Mouse (Mus musculus) hindbrain, postnatal 0 days (tissue): Measurements from ENCODE around the gene Hspa8. TPM values are rescaled to one million over a fixed set of nuclear protein-coding genes. Genes with fewer than 3 reads are reported as not detected.
A peak's percentile ranks its signal among the peaks of the same experiment; 100 is the strongest.

ENCODE experiments used
- ATAC-seq: fragments of 200-750 bp; cut with Nextera tagmentation; 2 replicates; pipeline ENCODE4 v1.8.0; 2017; ENCODE audit warnings: mild to moderate bottlenecking, moderate TSS enrichment, moderate library complexity
- DNase-seq: peaks from one replicate; pipeline ENCODE4 v3.0.0-alpha.2; 2015; ENCODE audit warnings: low spot score
- H3K27ac ChIP-seq: fragments of 300-500 bp; sonication (generic); 2 replicates; pipeline ENCODE4 v1.5.1; 2014; ENCODE audit warnings: mild to moderate bottlenecking
- H3K27me3 ChIP-seq: fragments of 300-500 bp; sonication (generic); 2 replicates; pipeline ENCODE4 v1.6.1; 2014; ENCODE audit warnings: low read length, mixed read lengths; ENCODE audit not compliant: insufficient read depth
- H3K36me3 ChIP-seq: fragments of 300-500 bp; sonication (generic); 2 replicates; pipeline ENCODE4 v1.6.1; 2014; ENCODE audit warnings: low read length, mixed read lengths; ENCODE audit not compliant: insufficient read depth
- H3K4me1 ChIP-seq: fragments of 300-500 bp; sonication (generic); 2 replicates; pipeline ENCODE4 v1.6.1; 2014; ENCODE audit warnings: antibody characterized with exemption, low read length, mixed read lengths; ENCODE audit not compliant: insufficient read depth
- H3K4me2 ChIP-seq: fragments of 300-500 bp; sonication (generic); 2 replicates; pipeline ENCODE4 v1.6.1; 2014; ENCODE audit warnings: low read depth, mild to moderate bottlenecking, low read length, moderate library complexity, mixed read lengths
- H3K4me3 ChIP-seq: fragments of 300-500 bp; sonication (generic); 2 replicates; pipeline ENCODE4 v1.5.1; 2014; ENCODE audit warnings: low read length
- H3K9ac ChIP-seq: fragments of 300-500 bp; sonication (generic); replicated peaks from 2 replicates; pipeline ENCODE4 v1.6.1; 2014; ENCODE audit warnings: mild to moderate bottlenecking, low read length, moderate library complexity, mixed read lengths
- H3K9me3 ChIP-seq: fragments of 300-500 bp; sonication (generic); 2 replicates; pipeline ENCODE4 v1.6.1; 2016; ENCODE audit warnings: low read length, mixed read lengths
- CTCF ChIP-seq: IDR thresholded peaks from 2 replicates; pipeline ENCODE4 v1.5.1; 2016; ENCODE audit warnings: antibody characterized with exemption, control low read depth, low read depth
- WGBS: fragments of 180-500 bp; shearing (Covaris S2); extraction: QIAGEN DNeasy Blood & Tissue Kit; methylation state at CpG from one replicate; pipeline ENCODE4 v1.1.7; 2014; 5-methylcytosine and 5-hydroxymethylcytosine counted together
- polyA plus RNA-seq: library from polyadenylated mRNA; unstranded; fragments of >200 nt; fragmentation: Nextera tagmentation; extraction: Ambion mirVana; gene quantifications from 2 replicates; pipeline ENCODE4 v1.2.1, GENCODE M21; 2015
- total RNA-seq: library from RNA; depleted of rRNA; stranded (reverse); fragments of >200 nt; gene quantifications from 2 replicates; pipeline ENCODE4 v1.2.3, GENCODE M21; 2014

Gene Hspa8
- total and polyA plus RNA-seq, 2 experiments from 2014 or later: 2,371 to 3,887 TPM

GRCm38 (mm10) chr9:40825601-40826000 is 24.8 kb downstream of the Hspa8 start:
- Histone ChIP-seq H3K9ac (no peak overlapping the region), H3K27ac (no peak overlapping the region), H3K4me2 (no peak overlapping the region), H3K36me3 (no peaks in the 10 kb centered on the region), H3K27me3 (no peaks in the 10 kb centered on the region), H3K9me3 (no peaks in the 10 kb centered on the region), H3K4me3 (no peak overlapping the region), H3K4me1 (peaks cover 11% of the 10 kb centered on the region)
- ATAC-seq: no peak
- 44% methylated on average over 6 of the region's 6 CpGs for WGBS
- no peak for DNase-seq
- TF ChIP-seq CTCF: no peak

- H3K9me3 ChIP-seq: no peaks in the 10 kb centered on the region
- WGBS: 82% methylated on average over 4 of the region's 4 CpGs
- no peak for DNase-seq
Measured at GRCm38 (mm10) chr9:40827366-40827765, 26.6 kb downstream of the Hspa8 start.

DNA sequence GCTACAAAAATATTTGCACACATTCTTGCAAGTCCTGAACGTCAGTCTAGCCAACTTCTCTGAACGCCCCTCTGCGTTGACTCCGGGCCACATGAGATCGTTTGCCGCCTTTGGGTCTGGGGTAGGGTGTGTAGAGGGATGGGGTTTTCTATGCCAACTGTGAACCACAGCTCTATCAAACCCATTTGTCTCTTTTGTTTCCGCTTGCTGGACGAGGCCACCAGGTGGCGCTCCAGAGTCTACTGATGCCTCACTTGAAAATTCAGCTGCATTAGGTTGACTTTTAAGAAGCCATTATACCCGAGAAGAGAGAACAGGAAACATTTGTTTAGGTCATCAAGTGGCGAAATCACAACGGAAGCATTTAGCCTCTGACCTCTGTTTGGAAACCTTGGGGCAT is 33.8 kb downstream of the Hspa8 start:
- peak; percentile 94 for TF ChIP-seq CTCF
- no peak overlapping the region for H3K4me2 ChIP-seq

More at GRCm38 (mm10) chr9:40827366-40827765, 26.6 kb downstream of the Hspa8 start:
- Histone ChIP-seq H3K27ac (no peak overlapping the region), H3K27me3 (no peaks in the 10 kb centered on the region), H3K4me3 (no peak overlapping the region), H3K36me3 (no peaks in the 10 kb centered on the region), H3K4me1 (peaks cover under 1% of the 10 kb centered on the region), H3K4me2 (no peak overlapping the region), H3K9ac (no peak overlapping the region)
- TF ChIP-seq CTCF: no peak
- no peak for ATAC-seq

DNA sequence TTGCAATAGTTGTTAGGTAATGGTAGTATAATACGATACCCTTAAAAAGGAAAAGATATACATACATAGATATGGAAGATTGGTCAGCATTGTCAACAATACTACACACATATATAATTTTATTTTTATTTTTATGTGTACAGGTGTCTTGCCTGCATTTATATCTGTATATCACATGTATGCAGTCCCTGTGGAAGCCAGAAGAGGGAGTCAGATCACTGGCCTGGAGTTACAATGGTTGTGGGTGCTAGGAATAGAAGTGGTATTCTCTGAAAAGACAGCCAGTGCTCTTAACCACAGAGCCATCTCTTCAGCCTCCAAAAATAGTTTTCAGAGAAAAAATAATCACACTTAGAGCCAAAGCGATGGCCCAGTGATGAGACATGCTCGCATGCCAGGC is 35.9 kb downstream of the Hspa8 start:
- Histone ChIP-seq H3K36me3 (no peaks in the 10 kb centered on the region), H3K9ac (no peak overlapping the region), H3K27ac (no peak overlapping the region), H3K27me3 (no peaks in the 10 kb centered on the region), H3K4me3 (no peak overlapping the region), H3K9me3 (no peaks in the 10 kb centered on the region), H3K4me1 (no peaks in the 10 kb centered on the region), H3K4me2 (no peak overlapping the region)
- 91% methylated on average over 3 of the region's 3 CpGs for WGBS
- TF ChIP-seq CTCF: peak; percentile 27; the same call in 1 of the 2 replicates
- DNase-seq (no peak), ATAC-seq (no peak)

More for the DNA sequence above, 33.8 kb downstream of the Hspa8 start:
- H3K4me3 ChIP-seq: no peak overlapping the region
- H3K4me1 ChIP-seq: no peaks in the 10 kb centered on the region
- no peak overlapping the region for H3K27ac ChIP-seq
- ATAC-seq: peak; percentile 43; the same call in 1 of the 2 replicates
- H3K27me3 ChIP-seq: no peaks in the 10 kb centered on the region
- DNase-seq: peak; percentile 92
- no peaks in the 10 kb centered on the region for H3K36me3 ChIP-seq
- H3K9me3 ChIP-seq: no peaks in the 10 kb centered on the region
- no peak overlapping the region for H3K9ac ChIP-seq
- 9% methylated on average over 12 of the region's 12 CpGs for WGBS

- 88% methylated on average over 3 of the region's 3 CpGs for WGBS
- ATAC-seq (no peak), DNase-seq (no peak)
- no peak for TF ChIP-seq CTCF
- Histone ChIP-seq H3K36me3 (no peaks in the 10 kb centered on the region), H3K27me3 (no peaks in the 10 kb centered on the region), H3K4me2 (no peak overlapping the region), H3K4me3 (no peak overlapping the region), H3K9ac (no peak overlapping the region), H3K9me3 (no peaks in the 10 kb centered on the region), H3K4me1 (no peaks in the 10 kb centered on the region), H3K27ac (no peak overlapping the region)
Measured at GRCm38 (mm10) chr9:40839662-40840061, 38.9 kb downstream of the Hspa8 start.

DNA sequence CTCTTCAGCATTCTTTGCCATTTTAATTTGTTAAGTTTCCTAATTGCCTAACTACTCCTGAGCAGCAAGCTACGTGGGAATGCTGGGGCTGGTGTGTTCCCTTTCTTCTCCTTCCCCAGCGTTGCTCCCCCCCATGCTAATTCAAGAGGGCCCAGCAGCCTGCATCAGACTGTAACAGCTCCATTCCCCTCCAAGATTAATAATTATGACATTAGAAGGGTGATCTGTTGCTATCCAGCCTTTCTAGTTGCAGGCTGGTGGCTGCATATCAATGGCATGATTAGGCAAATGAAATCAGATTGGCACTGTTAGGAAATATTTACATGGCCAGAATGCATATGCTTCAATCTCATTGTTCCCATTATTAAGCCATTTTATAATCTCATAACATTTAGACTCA is 50.7 kb downstream of the Hspa8 start:
- peak; percentile 19 for DNase-seq
- Histone ChIP-seq H3K27me3 (no peaks in the 10 kb centered on the region), H3K27ac (no peak overlapping the region), H3K9me3 (no peaks in the 10 kb centered on the region), H3K4me3 (no peak overlapping the region), H3K4me1 (no peaks in the 10 kb centered on the region), H3K9ac (no peak overlapping the region), H3K36me3 (no peaks in the 10 kb centered on the region), H3K4me2 (no peak overlapping the region)
- no peak for TF ChIP-seq CTCF
- peak; percentile 69; the same call in 1 of the 2 replicates for ATAC-seq
- 18% methylated on average over 2 of the region's 2 CpGs for WGBS

DNA sequence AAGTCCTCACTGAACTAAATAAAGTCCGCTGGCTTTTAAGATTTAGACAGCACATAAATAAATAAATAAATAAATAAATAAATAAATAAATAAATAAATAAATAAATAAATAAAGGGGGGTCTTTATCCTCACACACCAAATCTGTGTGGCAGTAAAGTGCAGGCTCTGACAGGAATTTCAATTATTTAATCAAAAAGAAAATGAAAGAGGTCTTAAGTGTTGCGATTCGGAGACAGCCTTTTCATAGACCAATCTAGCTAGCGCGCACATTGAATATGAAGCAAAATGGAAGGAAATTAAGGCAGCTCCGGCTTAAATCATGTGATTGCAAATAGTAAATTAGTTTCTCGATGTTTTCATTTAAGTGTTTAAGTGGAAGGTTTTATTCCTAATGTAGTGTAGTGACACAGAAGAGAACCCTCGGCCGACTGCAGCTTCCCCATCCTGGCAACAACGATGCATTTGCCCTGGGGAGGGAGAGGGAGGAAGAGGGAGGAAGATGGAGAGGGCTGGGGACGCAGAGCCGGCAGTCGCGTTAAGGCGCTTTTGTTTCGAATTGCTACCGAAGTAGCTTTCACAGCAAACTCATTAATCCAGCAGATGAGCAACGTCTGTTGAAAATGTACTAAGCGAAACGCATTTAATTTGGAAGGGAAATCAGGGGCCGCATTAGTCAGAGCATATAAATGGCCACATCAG is 57.8 kb downstream of the Hspa8 start:
- peak; percentile 61 for DNase-seq
- Histone ChIP-seq H3K9ac (peak overlapping the region; percentile 40; the same call in 1 of the 2 replicates), H3K4me3 (peak overlapping the region; percentile 38), H3K4me1 (no peaks in the 10 kb centered on the region), H3K36me3 (no peaks in the 10 kb centered on the region), H3K27me3 (peaks cover 8% of the 10 kb centered on the region; the same call in 1 of the 2 replicates), H3K27ac (no peak overlapping the region), H3K9me3 (no peaks in the 10 kb centered on the region), H3K4me2 (peak overlapping the region; percentile 74)
- ATAC-seq: no peak
- no peak for TF ChIP-seq CTCF
- WGBS: 6% methylated on average over 21 of the region's 21 CpGs
